Mouse (Mus musculus) cerebellum, postnatal 10 days (tissue): Measurements from ENCODE around the gene Arhgap33.
"Not testable (repeated sequence)": the region's sequence is repeated elsewhere in the genome, so short reads cannot be mapped to it uniquely, and the experiment has no call there.

ENCODE experiments used
- DNase-seq, 2 experiments: peaks; one replicate each; pipeline ENCODE4 v3.0.0; 2021; ENCODE audit warnings: mixed read lengths in 2 of 2

The Arhgap33 gene

GRCm38 (mm10) chr7:30552102-30553020 is 17.5 kb upstream of the Arhgap33 start, which contains the start of the genes Hspb6 and Proser3:
Gene Hspb6, plus strand, starts transcription at chr7:30552178.
Gene Proser3, minus strand, starts transcription at chr7:30552299.
- peak; percentile 99 for DNase-seq

- peak; percentile 76 to 84 for DNase-seq
Measured at GRCm38 (mm10) chr7:30551445-30552101, 16.7 kb upstream of the Arhgap33 start.

GRCm38 (mm10) chr7:30550603-30551002 is 15.7 kb upstream of the Arhgap33 start:
- DNase-seq, result no peak

- no peak for DNase-seq
Measured at GRCm38 (mm10) chr7:30549880-30550279, 15.0 kb upstream of the Arhgap33 start.

GRCm38 (mm10) chr7:30544327-30544726 is 9.5 kb upstream of the Arhgap33 start:
- DNase-seq, result no peak

GRCm38 (mm10) chr7:30540572-30540971 is 5.7 kb upstream of the Arhgap33 start:
- no peak for DNase-seq

GRCm38 (mm10) chr7:30533941-30534632 is 773 bp downstream of the Arhgap33 start:
- DNase-seq, result no peak

GRCm38 (mm10) chr7:30532931-30533330 is 1.9 kb downstream of the Arhgap33 start:
- DNase-seq, result peak; percentile 43 to 61

GRCm38 (mm10) chr7:30531291-30531815 is 3.5 kb downstream of the Arhgap33 start:
- no peak for DNase-seq

- DNase-seq, result no peak
Measured at GRCm38 (mm10) chr7:30526981-30527380, 7.9 kb downstream of the Arhgap33 start.

- peak in 1 of 2 experiments; percentile 12 for DNase-seq
Measured at GRCm38 (mm10) chr7:30526399-30526798, 8.5 kb downstream of the Arhgap33 start.

GRCm38 (mm10) chr7:30525954-30526353 is 8.9 kb downstream of the Arhgap33 start:
- no peak for DNase-seq

GRCm38 (mm10) chr7:30524487-30524886 is 10.4 kb downstream of the Arhgap33 start:
- DNase-seq, result no peak

- no peak for DNase-seq
Measured at GRCm38 (mm10) chr7:30522871-30523270, 12.0 kb downstream of the Arhgap33 start.

GRCm38 (mm10) chr7:30520856-30521255 is 14.0 kb downstream of the Arhgap33 start:
- DNase-seq, result peak; percentile 79 to 85

- DNase-seq, result peak; percentile 60 to 67
Measured at GRCm38 (mm10) chr7:30520396-30520795, 14.5 kb downstream of the Arhgap33 start.

GRCm38 (mm10) chr7:30518325-30518724 is 16.5 kb downstream of the Arhgap33 start:
- no peak for DNase-seq

- no peak for DNase-seq
Measured at GRCm38 (mm10) chr7:30515003-30515760, 19.7 kb downstream of the Arhgap33 start.

- no peak for DNase-seq
Measured at GRCm38 (mm10) chr7:30508061-30508460, 26.8 kb downstream of the Arhgap33 start.

GRCm38 (mm10) chr7:30501159-30501558 is 33.7 kb downstream of the Arhgap33 start:
- DNase-seq, result peak; percentile 38 to 46

- not testable (repeated sequence) for DNase-seq
Measured at GRCm38 (mm10) chr7:30495506-30496042, 39.3 kb downstream of the Arhgap33 start.
